Mouse (Mus musculus) thymus, adult 2 months (tissue): ENCODE measurements around the gene Kalrn. TPM values are rescaled to one million over a fixed set of nuclear protein-coding genes. Genes with fewer than 3 reads are reported as not detected.

Experiments used
- DNase-seq: peaks from one replicate; pipeline ENCODE4 v3.0.0; 2021
- H3K27ac ChIP-seq: fragments of 200-500 bp; 2 replicates; pipeline ENCODE4 v1.5.1; 2012; ENCODE audit warnings: low read length, control low read depth; ENCODE audit not compliant: control insufficient read depth, insufficient read depth
- H3K27me3 ChIP-seq: fragments of 200-500 bp; 2 replicates; pipeline ENCODE4 v1.6.1; 2012; ENCODE audit warnings: mild to moderate bottlenecking, low read length, moderate library complexity, mixed read lengths; ENCODE audit not compliant: control insufficient read depth, insufficient read depth
- H3K36me3 ChIP-seq: fragments of 200-500 bp; 2 replicates; pipeline ENCODE4 v1.6.1; 2012; ENCODE audit warnings: mild to moderate bottlenecking, low read length, moderate library complexity; ENCODE audit not compliant: control insufficient read depth, insufficient read depth
- H3K4me1 ChIP-seq: fragments of 200-500 bp; replicated peaks from 2 replicates; pipeline ENCODE4 v1.6.1; 2012; ENCODE audit warnings: low read length; ENCODE audit not compliant: control insufficient read depth, insufficient read depth
- H3K4me3 ChIP-seq: fragments of 200-500 bp; 2 replicates; pipeline ENCODE4 v1.5.1; 2012; ENCODE audit warnings: mild to moderate bottlenecking, low read length, control low read depth, moderate library complexity; ENCODE audit not compliant: control insufficient read depth, insufficient read depth
- CTCF ChIP-seq: fragments of 200-500 bp; IDR thresholded peaks from 2 replicates; pipeline ENCODE4 v1.5.1; 2012; ENCODE audit warnings: mild to moderate bottlenecking, control low read depth, low read length, moderate library complexity, borderline replicate concordance; ENCODE audit not compliant: control insufficient read depth, poor library complexity, insufficient read depth; ENCODE audit errors: extremely low read depth
- POLR2A ChIP-seq: fragments of 200-500 bp; IDR thresholded peaks from 2 replicates; pipeline ENCODE4 v1.6.1; 2012; ENCODE audit warnings: mild to moderate bottlenecking, low read length, control low read depth, moderate library complexity; ENCODE audit not compliant: control insufficient read depth, poor library complexity, insufficient read depth; ENCODE audit errors: extremely low read depth
- WGBS: fragments of 180-500 bp; shearing (Covaris S2); methylation state at CpG from one replicate; pipeline ENCODE4 v1.1.7; 2018; 5-methylcytosine and 5-hydroxymethylcytosine counted together
- polyA plus RNA-seq: library from polyadenylated mRNA; depleted of rRNA; stranded (reverse); fragments of >200 nt; gene quantifications from 2 replicates; pipeline ENCODE4 v1.2.3, GENCODE M21; 2012

Gene Kalrn
- polyA plus RNA-seq, 1 experiment = 2.9 TPM

- peak; percentile 64 for DNase-seq
- WGBS = 43% methylated on average over 17 of the region's 17 CpGs
- peak overlapping the region; percentile 55; the same call in 1 of the 2 replicates for H3K27ac ChIP-seq
- H3K4me3 ChIP-seq = peak overlapping the region; percentile 14; the same call in 1 of the 2 replicates
- no peaks in the 10 kb centered on the region for H3K4me1 ChIP-seq
- TF ChIP-seq CTCF (peak; percentile 85; the same call in 1 of the 2 replicates), POLR2A (no peak)
- no peaks in the 10 kb centered on the region for H3K27me3 ChIP-seq
- H3K36me3 ChIP-seq = no peaks in the 10 kb centered on the region
These were observed 584.8 kb downstream of the Kalrn start for GRCm38 (mm10) chr16:33988358-33989012.

GRCm38 (mm10) chr16:33986993-33987392 is 586.3 kb downstream of the Kalrn start:
- Histone ChIP-seq H3K27me3 (no peaks in the 10 kb centered on the region), H3K4me3 (no peak overlapping the region), H3K36me3 (no peaks in the 10 kb centered on the region), H3K4me1 (no peaks in the 10 kb centered on the region), H3K27ac (no peak overlapping the region)
- no peak for TF ChIP-seq POLR2A
- TF ChIP-seq CTCF = no peak
- no peak for DNase-seq
- WGBS = 98% methylated on average over 7 of the region's 7 CpGs

- no peak for DNase-seq
- WGBS = 28% methylated on average over 6 of the region's 6 CpGs
- no peaks in the 10 kb centered on the region for H3K36me3 ChIP-seq
- no peaks in the 10 kb centered on the region for H3K27me3 ChIP-seq
- TF ChIP-seq POLR2A = no peak
- TF ChIP-seq CTCF = no peak
- no peak overlapping the region for H3K4me3 ChIP-seq
- no peak overlapping the region for H3K27ac ChIP-seq
- no peaks in the 10 kb centered on the region for H3K4me1 ChIP-seq
These were observed 588.0 kb downstream of the Kalrn start for GRCm38 (mm10) chr16:33985372-33985771.

DNA sequence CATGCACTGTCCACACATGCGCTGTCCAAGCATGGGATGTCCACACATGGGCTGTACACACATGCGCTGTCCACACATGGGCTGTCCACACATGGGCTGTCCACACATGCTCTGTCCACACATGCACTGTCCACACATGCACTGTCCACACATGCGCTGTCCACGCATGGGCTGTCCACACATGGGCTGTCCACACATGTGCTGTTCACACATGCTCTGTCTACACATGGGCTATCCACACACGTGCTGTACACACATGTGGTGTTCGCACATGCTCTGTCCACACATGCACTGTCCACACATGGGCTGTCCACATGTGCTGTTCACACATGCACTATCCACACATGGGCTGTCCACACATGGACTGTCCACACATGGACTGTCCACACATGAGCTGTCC is 589.6 kb downstream of the Kalrn start:
- no peak overlapping the region for H3K4me3 ChIP-seq
- 100% methylated on average over 6 of the region's 6 CpGs for WGBS
- H3K27me3 ChIP-seq = no peaks in the 10 kb centered on the region
- no peak for TF ChIP-seq CTCF
- no peak for TF ChIP-seq POLR2A
- DNase-seq = no peak
- no peak overlapping the region for H3K27ac ChIP-seq
- H3K4me1 ChIP-seq = no peaks in the 10 kb centered on the region
- no peaks in the 10 kb centered on the region for H3K36me3 ChIP-seq

- Histone ChIP-seq H3K4me1 (no peaks in the 10 kb centered on the region), H3K27me3 (no peaks in the 10 kb centered on the region), H3K4me3 (no peak overlapping the region), H3K36me3 (no peaks in the 10 kb centered on the region), H3K27ac (no peak overlapping the region)
- DNase-seq = no peak
- no peak for TF ChIP-seq POLR2A
- TF ChIP-seq CTCF = no peak
- 89% methylated on average over 2 of the region's 2 CpGs for WGBS
These were observed 593.5 kb downstream of the Kalrn start for GRCm38 (mm10) chr16:33979855-33980254.

- DNase-seq = peak; percentile 23
- Histone ChIP-seq H3K27me3 (no peaks in the 10 kb centered on the region), H3K36me3 (no peaks in the 10 kb centered on the region; the same call in 1 of the 2 replicates), H3K4me1 (peaks cover 4% of the 10 kb centered on the region), H3K27ac (no peak overlapping the region), H3K4me3 (no peak overlapping the region)
- WGBS = 12% methylated on average over 2 of the region's 2 CpGs
- TF ChIP-seq POLR2A = no peak
- TF ChIP-seq CTCF = no peak
These were observed 606.1 kb downstream of the Kalrn start for GRCm38 (mm10) chr16:33967283-33967640.
